Mouse (Mus musculus) neural tube, embryonic 14.5 days (tissue): ENCODE data around the gene Alx3. TPM values are rescaled to one million over a fixed set of nuclear protein-coding genes. Genes with fewer than 3 reads are reported as not detected.

ENCODE experiments used
- ATAC-seq: fragments of 200-750 bp; cut with Nextera tagmentation; 2 replicates; pipeline ENCODE4 v1.8.0; 2017; ENCODE audit warnings: low read depth, mild to moderate bottlenecking, moderate TSS enrichment, moderate library complexity
- H3K27ac ChIP-seq: fragments of 300-500 bp; sonication (generic); 2 replicates; pipeline ENCODE4 v1.5.1; 2014; ENCODE audit warnings: low read depth, mild to moderate bottlenecking, control low read depth, low read length, moderate library complexity, mixed read lengths
- H3K27me3 ChIP-seq: fragments of 300-500 bp; sonication (generic); 2 replicates; pipeline ENCODE4 v1.6.1; 2014; ENCODE audit warnings: low read length; ENCODE audit not compliant: control insufficient read depth, insufficient read depth
- H3K36me3 ChIP-seq: fragments of 300-500 bp; sonication (generic); 2 replicates; pipeline ENCODE4 v1.6.1; 2014; ENCODE audit warnings: low read length, mixed read lengths; ENCODE audit not compliant: control insufficient read depth, insufficient read depth
- H3K4me1 ChIP-seq: fragments of 300-500 bp; sonication (generic); 2 replicates; pipeline ENCODE4 v1.6.1; 2014; ENCODE audit warnings: low read length; ENCODE audit not compliant: control insufficient read depth, insufficient read depth
- H3K4me2 ChIP-seq: fragments of 300-500 bp; sonication (generic); 2 replicates; pipeline ENCODE4 v1.6.1; 2014; ENCODE audit warnings: mild to moderate bottlenecking, low read depth, low read length, control low read depth
- H3K4me3 ChIP-seq: fragments of 300-500 bp; sonication (generic); 2 replicates; pipeline ENCODE4 v1.5.1; 2014; ENCODE audit warnings: low read depth, low read length, control low read depth, mixed read lengths
- H3K9ac ChIP-seq: fragments of 300-500 bp; sonication (generic); replicated peaks from 2 replicates; pipeline ENCODE4 v1.6.1; 2014; ENCODE audit warnings: low read depth, mild to moderate bottlenecking, control low read depth, low read length, mixed read lengths
- H3K9me3 ChIP-seq: fragments of 300-500 bp; sonication (generic); 2 replicates; pipeline ENCODE4 v1.6.1; 2016; ENCODE audit warnings: low read length; ENCODE audit not compliant: control insufficient read depth
- WGBS: fragments of 180-500 bp; shearing (Covaris S2); extraction: QIAGEN DNeasy Blood & Tissue Kit; methylation state at CpG from one replicate; pipeline ENCODE4 v1.1.7; 2014; 5-methylcytosine and 5-hydroxymethylcytosine counted together
- polyA plus RNA-seq: library from polyadenylated mRNA; unstranded; fragments of >200 nt; fragmentation: Nextera tagmentation; extraction: Ambion mirVana; gene quantifications from 2 replicates; pipeline ENCODE4 v1.2.1, GENCODE M21; 2014

Alx3 gene
- polyA plus RNA-seq, 1 experiment from 2014 or later: not detected

DNA sequence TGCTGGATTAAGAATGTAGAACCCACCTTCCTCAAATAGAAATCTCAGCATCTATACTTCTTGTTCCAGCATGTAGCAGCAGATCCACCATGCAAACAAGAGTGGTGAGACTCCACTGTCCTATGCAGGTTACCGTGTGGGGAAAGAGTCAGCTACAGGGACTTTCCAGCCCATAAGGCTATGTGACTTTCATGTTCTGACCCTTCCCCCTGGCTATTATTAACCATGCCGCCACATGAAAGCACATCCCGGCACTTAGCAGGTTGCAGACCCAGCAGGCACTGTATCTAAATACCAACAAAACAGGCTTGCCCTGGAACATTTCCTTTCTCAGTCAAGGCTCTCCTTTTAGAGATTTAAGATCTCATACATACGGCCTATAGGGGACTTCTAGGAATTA is 16.6 kb downstream of the Alx3 start:
- 74% methylated on average over 4 of the region's 4 CpGs for WGBS
- no peak overlapping the region for H3K4me2 ChIP-seq
- H3K4me1 ChIP-seq: no peaks in the 10 kb centered on the region
- H3K27ac ChIP-seq: no peak overlapping the region
- no peaks in the 10 kb centered on the region for H3K27me3 ChIP-seq
- no peaks in the 10 kb centered on the region for H3K9me3 ChIP-seq
- peaks cover 50% of the 10 kb centered on the region for H3K36me3 ChIP-seq
- ATAC-seq: no peak
- H3K4me3 ChIP-seq: no peak overlapping the region
- no peak overlapping the region for H3K9ac ChIP-seq

DNA sequence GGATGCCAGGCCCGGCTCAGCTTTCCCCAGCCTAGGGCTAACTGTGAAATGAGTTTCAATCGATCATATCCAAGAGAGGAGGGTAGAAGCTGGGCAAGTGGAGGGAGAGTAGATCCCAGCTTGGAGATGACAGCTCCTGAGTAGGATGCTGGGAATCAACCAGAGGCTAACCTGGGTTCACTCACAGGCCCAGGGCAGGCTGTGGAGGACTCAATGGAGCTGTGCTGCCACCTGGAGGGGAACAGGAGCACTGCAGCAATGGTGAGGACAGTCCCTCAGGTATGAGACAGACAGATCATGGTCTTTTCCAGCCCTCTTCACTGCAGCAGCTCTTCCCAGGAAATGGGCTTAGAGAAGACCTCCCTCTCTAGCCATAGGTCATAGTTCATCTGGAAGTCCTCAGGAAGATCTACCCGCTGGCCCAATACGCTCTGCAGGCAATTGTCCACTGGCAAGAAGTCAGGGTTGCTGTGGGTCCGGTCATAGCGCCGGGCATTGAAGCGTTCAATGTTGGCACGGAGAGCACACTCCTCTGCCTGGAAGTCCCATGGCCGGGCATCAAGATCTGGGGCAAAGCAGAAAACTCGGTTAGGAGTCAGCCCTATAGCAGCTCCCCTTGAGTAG is 18.2 kb downstream of the Alx3 start:
- H3K9me3 ChIP-seq: no peaks in the 10 kb centered on the region
- no peak overlapping the region for H3K9ac ChIP-seq
- H3K27ac ChIP-seq: no peak overlapping the region
- no peaks in the 10 kb centered on the region for H3K27me3 ChIP-seq
- no peaks in the 10 kb centered on the region for H3K4me1 ChIP-seq
- WGBS: 92% methylated on average over 11 of the region's 11 CpGs
- no peak overlapping the region for H3K4me2 ChIP-seq
- H3K4me3 ChIP-seq: no peak overlapping the region
- H3K36me3 ChIP-seq: peaks cover 66% of the 10 kb centered on the region
- ATAC-seq: peak; percentile 59; the same call in 1 of the 2 replicates

- Histone ChIP-seq H3K4me3 (no peak overlapping the region), H3K27me3 (no peaks in the 10 kb centered on the region), H3K9ac (no peak overlapping the region), H3K4me1 (no peaks in the 10 kb centered on the region), H3K36me3 (peaks cover 88% of the 10 kb centered on the region), H3K9me3 (no peaks in the 10 kb centered on the region), H3K27ac (no peak overlapping the region), H3K4me2 (no peak overlapping the region)
- 100% methylated on average over 3 of the region's 3 CpGs for WGBS
- ATAC-seq: no peak
Measured at GRCm38 (mm10) chr3:107617800-107618199, 23.0 kb downstream of the Alx3 start.

DNA sequence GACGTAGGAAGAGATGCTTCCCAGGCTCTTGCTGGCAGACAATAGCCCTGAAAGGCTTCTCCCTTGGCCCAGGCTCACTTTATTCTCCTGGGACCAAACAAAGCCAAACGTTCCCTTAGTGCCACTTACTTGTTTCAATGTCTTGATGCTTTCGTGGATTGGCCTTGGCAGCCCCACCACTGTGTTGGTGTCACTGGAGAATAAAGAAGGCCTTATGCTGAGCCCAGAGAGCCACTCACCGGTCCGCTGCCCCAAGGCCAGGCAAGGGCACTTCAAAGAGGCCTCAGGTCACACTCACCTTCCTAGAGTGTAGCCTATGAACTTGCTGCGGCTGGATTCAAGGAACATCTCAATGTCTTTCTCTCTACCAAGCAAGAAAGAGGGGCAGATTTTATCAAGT is 25.1 kb downstream of the Alx3 start:
- no peaks in the 10 kb centered on the region for H3K4me1 ChIP-seq
- ATAC-seq: no peak
- no peaks in the 10 kb centered on the region for H3K9me3 ChIP-seq
- H3K4me2 ChIP-seq: no peak overlapping the region
- WGBS: 85% methylated on average over 6 of the region's 6 CpGs
- peaks cover 87% of the 10 kb centered on the region for H3K36me3 ChIP-seq
- no peak overlapping the region for H3K27ac ChIP-seq
- no peaks in the 10 kb centered on the region for H3K27me3 ChIP-seq
- H3K4me3 ChIP-seq: no peak overlapping the region
- H3K9ac ChIP-seq: no peak overlapping the region

DNA sequence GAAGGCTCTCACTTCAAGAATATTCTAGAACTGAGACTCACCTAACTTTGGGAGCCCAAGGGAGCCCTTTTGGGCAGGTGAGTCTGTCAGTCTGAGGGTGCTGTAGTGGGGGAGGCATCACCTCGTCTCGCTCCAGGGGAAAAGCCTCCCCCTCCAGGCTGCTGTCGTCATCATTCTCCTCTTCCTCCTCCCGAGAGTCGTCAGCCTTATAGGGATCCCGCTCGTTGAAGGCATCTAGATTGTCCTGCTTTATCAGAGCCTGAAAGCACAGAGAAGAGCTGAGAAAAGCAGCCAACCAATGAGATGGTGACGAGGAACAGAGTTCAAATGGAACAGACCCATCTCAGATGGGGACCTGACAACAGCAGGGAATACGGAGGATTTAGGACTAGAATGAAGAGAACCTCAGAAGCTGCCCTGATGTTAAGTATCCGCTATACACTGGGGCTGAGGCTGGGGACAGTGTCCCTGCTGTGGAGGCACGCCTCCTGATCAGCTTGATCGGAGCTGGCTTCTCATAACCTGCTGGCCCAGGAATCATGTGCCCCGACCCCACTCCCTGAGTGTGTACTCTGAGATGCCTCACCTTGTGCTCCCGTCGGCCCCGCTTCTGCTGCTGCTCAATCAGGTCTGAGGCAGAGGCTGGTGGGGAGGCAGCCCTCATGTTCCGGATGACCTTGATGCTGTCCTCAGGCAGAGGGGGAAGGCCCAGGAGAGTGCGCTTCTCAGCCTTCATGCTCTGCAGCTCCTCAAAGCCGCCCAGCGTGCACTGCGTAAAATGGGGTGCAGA is 26.6 kb downstream of the Alx3 start:
- H3K4me1 ChIP-seq: no peaks in the 10 kb centered on the region

GRCm38 (mm10) chr3:107622537-107622936 is 27.7 kb downstream of the Alx3 start:
- peaks cover 90% of the 10 kb centered on the region for H3K36me3 ChIP-seq
- H3K4me1 ChIP-seq: no peaks in the 10 kb centered on the region
- WGBS: 95% methylated on average over 7 of the region's 7 CpGs
- H3K27me3 ChIP-seq: no peaks in the 10 kb centered on the region
- ATAC-seq: no peak
- no peak overlapping the region for H3K4me2 ChIP-seq
- no peak overlapping the region for H3K27ac ChIP-seq
- H3K4me3 ChIP-seq: no peak overlapping the region
- no peak overlapping the region for H3K9ac ChIP-seq
- no peaks in the 10 kb centered on the region for H3K9me3 ChIP-seq

More for the DNA sequence above, 26.6 kb downstream of the Alx3 start:
- Histone ChIP-seq H3K27me3 (no peaks in the 10 kb centered on the region), H3K27ac (no peak overlapping the region), H3K4me3 (no peak overlapping the region), H3K4me2 (no peak overlapping the region), H3K9me3 (no peaks in the 10 kb centered on the region), H3K9ac (no peak overlapping the region), H3K36me3 (peaks cover 89% of the 10 kb centered on the region)
- 94% methylated on average over 21 of the region's 21 CpGs for WGBS
- no peak for ATAC-seq

DNA sequence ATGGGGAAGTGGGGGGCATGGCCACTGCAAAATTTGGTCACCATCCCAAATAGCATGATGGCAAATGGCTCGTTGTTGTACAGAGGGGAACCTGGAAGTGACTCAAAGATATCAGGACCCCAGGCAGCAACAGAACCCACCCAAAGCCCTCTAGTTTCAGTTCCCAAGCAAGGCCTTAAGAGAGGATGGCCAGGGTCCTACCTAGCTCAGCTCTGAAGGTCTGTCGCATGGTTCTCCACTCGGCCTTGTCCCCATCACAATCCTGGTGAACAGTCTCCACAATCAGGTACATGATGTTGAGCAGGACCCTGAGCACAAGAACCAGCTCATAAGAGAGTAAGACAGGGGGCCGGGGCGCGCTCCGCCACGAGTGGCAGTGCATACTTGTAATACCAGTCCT is 29.6 kb downstream of the Alx3 start:
- Histone ChIP-seq H3K4me2 (no peak overlapping the region), H3K27ac (no peak overlapping the region), H3K4me1 (peaks cover 2% of the 10 kb centered on the region; the same call in 1 of the 2 replicates), H3K36me3 (peaks cover 80% of the 10 kb centered on the region), H3K27me3 (no peaks in the 10 kb centered on the region), H3K9ac (no peak overlapping the region), H3K4me3 (no peak overlapping the region), H3K9me3 (no peaks in the 10 kb centered on the region)
- WGBS: 96% methylated on average over 8 of the region's 8 CpGs
- ATAC-seq: no peak

GRCm38 (mm10) chr3:107625536-107625935 is 30.7 kb downstream of the Alx3 start:
- no peak for ATAC-seq
- WGBS: 94% methylated on average over 8 of the region's 8 CpGs
- no peak overlapping the region for H3K4me3 ChIP-seq
- no peaks in the 10 kb centered on the region for H3K9me3 ChIP-seq
- no peak overlapping the region for H3K9ac ChIP-seq
- H3K4me1 ChIP-seq: peaks cover 11% of the 10 kb centered on the region
- H3K4me2 ChIP-seq: no peak overlapping the region
- H3K27me3 ChIP-seq: no peaks in the 10 kb centered on the region
- peaks cover 72% of the 10 kb centered on the region for H3K36me3 ChIP-seq
- H3K27ac ChIP-seq: no peak overlapping the region

GRCm38 (mm10) chr3:107626751-107627150 is 31.9 kb downstream of the Alx3 start:
- no peak overlapping the region for H3K9ac ChIP-seq
- peaks cover 12% of the 10 kb centered on the region for H3K4me1 ChIP-seq
- peaks cover 61% of the 10 kb centered on the region for H3K36me3 ChIP-seq
- H3K27ac ChIP-seq: no peak overlapping the region
- no peaks in the 10 kb centered on the region for H3K27me3 ChIP-seq
- no peaks in the 10 kb centered on the region for H3K9me3 ChIP-seq
- ATAC-seq: no peak
- H3K4me2 ChIP-seq: no peak overlapping the region
- H3K4me3 ChIP-seq: no peak overlapping the region
- WGBS: 98% methylated on average over 8 of the region's 8 CpGs
